Comparison of ENCODE assay signal across 8 mouse cellular contexts in genomic region chr19:10665499-10665898, GRCm38 (mm10). TPM values are rescaled to one million over a fixed set of nuclear protein-coding genes. Genes with fewer than 3 reads are reported as not detected.
DNase-seq lines count a peak whose midpoint lies in the region; ATAC-seq and TF ChIP-seq lines count a peak whose summit lies in the region.

No protein-coding gene starts in this region.

- TF ChIP-seq CTCF in bone marrow macrophage, adult 2 months (IDR thresholded peaks at IDR 0.05; ENCODE audit: low read depth, low read length): peak; percentile 75

- no peak overlapping the region for H3K4me2 ChIP-seq in forebrain, embryonic 11.5 days (ENCODE audit: low read depth, low read length, severe bottlenecking)
- H3K4me2 ChIP-seq in hindbrain, embryonic 16.5 days (ENCODE audit: low read length): no peak overlapping the region
- H3K4me2 ChIP-seq in midbrain, embryonic 12.5 days (replicated peaks): no peak overlapping the region

- no peaks in the 10 kb centered on the region for H3K36me3 ChIP-seq in forebrain, embryonic 11.5 days (ENCODE audit: control insufficient read depth, insufficient read depth, low read length)
- H3K36me3 ChIP-seq in hindbrain, embryonic 16.5 days (ENCODE audit: control insufficient read depth, insufficient read depth, low read length): no peaks in the 10 kb centered on the region
- no peaks in the 10 kb centered on the region for H3K36me3 ChIP-seq in midbrain, embryonic 12.5 days

- no peak overlapping the region for H3K4me3 ChIP-seq in bone marrow macrophage, adult 2 months (ENCODE audit: insufficient read depth, low read length)
- H3K4me3 ChIP-seq in forebrain, embryonic 11.5 days (ENCODE audit: low read depth, low read length): no peak overlapping the region
- H3K4me3 ChIP-seq in hindbrain, embryonic 16.5 days (ENCODE audit: low read length): no peak overlapping the region
- no peak overlapping the region for H3K4me3 ChIP-seq in midbrain, embryonic 12.5 days

- no peaks in the 10 kb centered on the region for H3K9me3 ChIP-seq in forebrain, embryonic 11.5 days (ENCODE audit: control insufficient read depth, low read length)
- no peaks in the 10 kb centered on the region for H3K9me3 ChIP-seq in hindbrain, embryonic 16.5 days (ENCODE audit: control insufficient read depth, low read length)
- no peaks in the 10 kb centered on the region for H3K9me3 ChIP-seq in midbrain, embryonic 12.5 days

- peaks cover 5% of the 10 kb centered on the region; the same call in 1 of the 2 replicates for H3K4me1 ChIP-seq in bone marrow macrophage, adult 2 months (ENCODE audit: control insufficient read depth, insufficient read depth, low read length)
- no peaks in the 10 kb centered on the region for H3K4me1 ChIP-seq in forebrain, embryonic 11.5 days (replicated peaks; ENCODE audit: control insufficient read depth, insufficient read depth, low read length)
- H3K4me1 ChIP-seq in hindbrain, embryonic 16.5 days (ENCODE audit: control insufficient read depth, insufficient read depth, low read depth, low read length): no peaks in the 10 kb centered on the region
- no peaks in the 10 kb centered on the region for H3K4me1 ChIP-seq in midbrain, embryonic 12.5 days

- DNase-seq in heart, adult 8-10 months (ENCODE audit: low spot score): peak; percentile 60
- DNase-seq in heart, adult 11 months: no peak
- DNase-seq in forebrain, embryonic 11.5 days (ENCODE audit: low spot score): peak; percentile 84
- peak; percentile 34 to 45 for DNase-seq in left cerebral cortex, postnatal 36 days (ENCODE audit: low spot score in 2 of 2)
- peak; percentile 66 for DNase-seq in spleen, adult 12 weeks (ENCODE audit: low spot score)

- H3K9ac ChIP-seq in forebrain, embryonic 11.5 days (ENCODE audit: low read length): no peak overlapping the region
- H3K9ac ChIP-seq in hindbrain, embryonic 16.5 days (ENCODE audit: low read depth, low read length): no peak overlapping the region
- no peak overlapping the region for H3K9ac ChIP-seq in midbrain, embryonic 12.5 days (replicated peaks)

- H3K27ac ChIP-seq in bone marrow macrophage, adult 2 months (ENCODE audit: insufficient read depth, low read depth, low read length): no peak overlapping the region
- no peak overlapping the region for H3K27ac ChIP-seq in forebrain, embryonic 11.5 days (ENCODE audit: low read depth, low read length)
- H3K27ac ChIP-seq in hindbrain, embryonic 16.5 days (ENCODE audit: low read depth, low read length): no peak overlapping the region
- no peak overlapping the region for H3K27ac ChIP-seq in midbrain, embryonic 12.5 days (replicated peaks)

- intact Hi-C loops in left cerebral cortex, postnatal 36 days (cut with DNase I): loop anchor here (5.0 kb wide), 1 partner anchor 307 kb away; the partner anchor contains the start of gene Ms4a10

- ATAC-seq in forebrain, embryonic 11.5 days (replicated peaks; ENCODE audit: low FRiP score): peak; percentile 63
- peak; percentile 83 for ATAC-seq in hindbrain, embryonic 16.5 days
- peak; percentile 62; the same call in 1 of the 2 replicates for ATAC-seq in midbrain, embryonic 12.5 days (ENCODE audit: low FRiP score, low read depth)

- 19% methylated on average over 2 of the region's 2 CpGs for WGBS in forebrain, embryonic 11.5 days
- WGBS in hindbrain, embryonic 16.5 days: 12% methylated on average over 2 of the region's 2 CpGs
- WGBS in midbrain, embryonic 12.5 days: 22% methylated on average over 2 of the region's 2 CpGs

- no peak for TF ChIP-seq POLR2A in bone marrow macrophage, adult 2 months (IDR thresholded peaks at IDR 0.05; ENCODE audit: borderline replicate concordance, low read depth, low read length)

- H3K27me3 ChIP-seq in forebrain, embryonic 11.5 days (ENCODE audit: control insufficient read depth, insufficient read depth, low read length): no peaks in the 10 kb centered on the region
- H3K27me3 ChIP-seq in hindbrain, embryonic 16.5 days (replicated peaks; ENCODE audit: control insufficient read depth, insufficient read depth, low read length): no peaks in the 10 kb centered on the region
- H3K27me3 ChIP-seq in midbrain, embryonic 12.5 days: no peaks in the 10 kb centered on the region; the same call in 1 of the 2 replicates

RNA-seq across cellular contexts. Expression of gene Pga5, which starts 12.4 kb away (rescaled TPM):
- not detected for total RNA-seq in heart, adult 8-10 months (2022)
- polyA plus RNA-seq in bone marrow macrophage, adult 2 months (2012; ENCODE audit: insufficient read depth, insufficient read length, missing spikeins): not detected in 2 replicates
- polyA plus RNA-seq in forebrain, embryonic 11.5 days (2014; fragmentation: Nextera tagmentation; extraction: Ambion mirVana): not detected in 2 replicates
- not detected in 2 replicates for polyA plus RNA-seq in hindbrain, embryonic 16.5 days (2015; fragmentation: Nextera tagmentation; extraction: Ambion mirVana)
- not detected for total RNA-seq in left cerebral cortex, postnatal 36 days (2021)
- polyA plus RNA-seq in midbrain, embryonic 12.5 days (2016; fragmentation: Nextera tagmentation; extraction: Ambion mirVana): not detected in 2 replicates

RNA-seq across cellular contexts. Expression of gene Vps37c, which starts 23.0 kb away (rescaled TPM):
- total RNA-seq in heart, adult 8-10 months (2022): 10 to 100 TPM; 21.0 to 25.1 (median 23.0) TPM
- polyA plus RNA-seq in bone marrow macrophage, adult 2 months (2012; ENCODE audit: insufficient read depth, insufficient read length, missing spikeins): 39.9 and 41.7 TPM in 2 replicates
- 32.1 and 33.4 TPM in 2 replicates for polyA plus RNA-seq in forebrain, embryonic 11.5 days (2014; fragmentation: Nextera tagmentation; extraction: Ambion mirVana)
- 27.7 and 35.0 TPM in 2 replicates for polyA plus RNA-seq in hindbrain, embryonic 16.5 days (2015; fragmentation: Nextera tagmentation; extraction: Ambion mirVana)
- 10 to 100 TPM; 23.0 to 23.2 TPM for total RNA-seq in left cerebral cortex, postnatal 36 days (2021)
- polyA plus RNA-seq in midbrain, embryonic 12.5 days (2016; fragmentation: Nextera tagmentation; extraction: Ambion mirVana): 30.5 and 31.9 TPM in 2 replicates

RNA-seq across cellular contexts. Expression of gene Vwce, which starts 31.5 kb away (rescaled TPM):
- not detected for total RNA-seq in heart, adult 8-10 months (2022)
- polyA plus RNA-seq in bone marrow macrophage, adult 2 months (2012; ENCODE audit: insufficient read depth, insufficient read length, missing spikeins): not detected in 2 replicates
- 0.47 and 0.49 TPM in 2 replicates for polyA plus RNA-seq in forebrain, embryonic 11.5 days (2014; fragmentation: Nextera tagmentation; extraction: Ambion mirVana)
- 1.2 and 1.5 TPM in 2 replicates for polyA plus RNA-seq in hindbrain, embryonic 16.5 days (2015; fragmentation: Nextera tagmentation; extraction: Ambion mirVana)
- under 1 TPM; 0.35 to 0.66 TPM for total RNA-seq in left cerebral cortex, postnatal 36 days (2021)
- 0.33 and 0.54 TPM in 2 replicates for polyA plus RNA-seq in midbrain, embryonic 12.5 days (2016; fragmentation: Nextera tagmentation; extraction: Ambion mirVana)
